Mouse (Mus musculus) spleen, postnatal 36 days (tissue): Measurements from ENCODE around the gene Ssb.

ENCODE experiments used
- DNase-seq, 2 experiments: peaks; one replicate each; pipeline ENCODE4 v3.0.0; 2022; ENCODE audit warnings: low spot score in 2 of 2, mixed read lengths in 1 of 2

The Ssb gene

DNA sequence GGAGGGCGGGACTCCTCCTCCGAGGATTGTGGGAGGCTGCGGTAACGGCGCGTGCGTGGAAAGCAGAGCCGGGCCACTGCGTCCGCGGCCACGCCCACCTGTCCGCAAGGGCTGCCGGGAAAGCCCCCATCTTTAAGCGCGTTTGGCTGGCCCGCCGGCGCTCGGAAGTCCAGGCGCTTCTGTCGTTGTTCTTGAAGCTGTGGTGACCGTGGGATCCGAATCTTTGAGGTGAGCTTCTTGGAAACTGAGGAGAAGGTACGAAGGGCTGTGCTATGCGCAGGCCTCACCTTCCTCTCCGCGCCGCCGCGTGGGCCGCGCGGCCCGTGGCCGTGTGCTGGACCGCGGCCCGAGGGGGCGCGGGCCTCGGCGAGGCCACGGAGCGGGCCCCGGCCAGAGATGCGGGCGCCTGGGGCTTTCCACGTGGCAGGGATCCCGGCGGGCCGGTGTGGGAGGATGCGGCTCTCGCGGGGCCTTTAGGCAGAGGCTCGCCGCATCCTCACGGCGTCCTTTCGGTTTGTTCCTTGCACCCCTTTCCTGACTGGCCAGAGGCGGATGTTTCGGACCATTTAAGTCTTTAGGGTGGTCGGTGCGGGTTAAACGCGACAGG lies at the start of gene Ssb:
TSS of gene Ssb (plus strand) at position 78 of the 607 bp plus-strand sequence.
- DNase-seq: peak; percentile 93

DNA sequence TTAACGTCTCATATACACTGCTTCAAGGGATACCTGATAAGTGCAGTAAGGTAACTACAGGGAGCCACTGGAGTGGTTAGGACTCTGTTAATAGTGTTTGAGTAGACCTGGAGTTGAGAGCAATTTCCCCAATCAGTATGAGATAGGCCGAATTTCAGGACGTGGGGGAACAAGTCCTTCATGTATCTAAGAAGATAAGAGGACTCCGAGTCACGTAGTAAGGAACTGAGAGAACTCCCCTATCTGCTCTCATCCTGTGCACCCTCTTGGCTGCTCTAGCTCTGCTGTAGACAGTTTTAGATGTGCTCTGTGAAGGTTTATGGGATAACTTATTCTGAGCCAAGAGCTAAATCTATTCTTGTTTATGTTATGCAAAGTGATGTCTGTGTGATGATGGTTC lies 44.8 kb upstream of the Ssb start:
- no peak for DNase-seq

DNA sequence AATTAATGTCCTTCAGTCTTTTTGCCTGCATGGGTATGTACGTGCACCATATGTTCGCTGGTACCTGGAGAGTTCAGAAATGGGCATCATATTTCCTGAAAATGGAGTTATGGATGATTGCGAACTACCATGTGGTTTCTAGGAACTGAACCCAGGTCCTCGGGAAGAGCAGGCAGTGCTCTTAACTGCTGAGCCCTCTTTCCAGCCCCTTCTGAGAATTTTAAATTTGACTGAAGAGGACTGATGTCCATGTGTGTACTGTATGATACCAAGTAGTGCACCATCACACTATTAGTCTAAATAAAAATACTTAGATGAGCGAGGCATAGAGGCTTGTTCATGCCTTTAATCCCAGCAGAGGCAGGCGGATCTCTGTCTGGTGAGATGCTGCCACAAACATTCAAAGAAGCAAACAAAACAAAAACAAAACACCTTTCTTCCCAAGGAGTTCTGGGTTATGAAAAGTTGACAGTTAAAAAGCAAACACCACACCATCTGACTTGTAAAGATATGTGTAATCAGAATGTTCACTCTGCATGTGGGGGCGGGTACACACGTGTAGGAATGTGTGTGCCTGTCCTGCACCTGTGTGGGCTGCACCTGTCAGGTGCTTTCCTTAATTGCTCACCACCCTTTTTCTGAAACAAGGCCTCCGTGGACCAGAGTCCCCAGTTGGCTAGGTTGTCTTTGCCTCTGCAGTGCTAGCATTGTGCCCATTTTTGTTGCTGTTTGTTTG lies 42.8 kb upstream of the Ssb start:
- DNase-seq: peak in 1 of 2 experiments; percentile 31

DNA sequence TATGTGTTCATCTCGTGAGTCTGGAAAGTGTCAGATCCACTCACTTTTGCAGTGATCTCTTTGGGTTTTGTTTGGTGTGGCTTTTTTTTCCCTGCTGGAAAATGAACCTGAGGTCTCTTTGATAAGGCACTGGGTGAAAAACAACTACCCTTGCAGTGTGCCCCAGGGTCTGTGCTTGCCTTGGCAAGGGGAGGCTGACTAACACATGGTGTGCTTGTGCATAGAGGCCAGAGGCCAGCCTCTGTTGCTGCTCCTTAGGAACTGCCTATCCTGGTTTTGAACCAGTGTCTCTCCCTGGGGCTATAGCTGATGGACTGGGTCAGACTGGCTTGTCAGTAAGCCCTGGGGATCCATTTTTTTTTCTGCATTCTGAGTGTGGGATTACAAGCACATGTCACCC lies 41.2 kb upstream of the Ssb start:
- no peak for DNase-seq

DNA sequence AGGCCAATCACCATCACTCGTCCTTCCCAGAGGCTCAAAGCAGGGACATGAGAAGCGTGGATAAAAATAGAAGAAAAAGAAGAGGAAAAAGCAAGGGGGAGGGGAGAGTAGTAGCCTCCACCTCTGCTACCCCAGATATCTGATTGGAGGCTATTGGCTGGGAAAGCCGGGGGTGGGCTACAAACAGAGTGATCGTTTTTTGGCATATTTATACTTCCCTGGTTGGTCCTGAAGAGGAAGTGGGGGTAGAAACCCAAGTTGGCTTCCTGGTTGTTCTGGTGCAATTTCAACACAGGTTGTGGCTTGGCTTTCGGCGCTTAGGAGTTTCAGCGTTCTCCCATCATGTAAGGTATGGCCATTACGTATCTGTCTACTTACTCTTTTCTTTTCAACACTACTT lies 39.7 kb upstream of the Ssb start, which contains the start of gene Klhl23:
TSS of gene Klhl23 (plus strand) at position 234 of the 400 bp plus-strand sequence.
- DNase-seq: peak; percentile 4 to 12

DNA sequence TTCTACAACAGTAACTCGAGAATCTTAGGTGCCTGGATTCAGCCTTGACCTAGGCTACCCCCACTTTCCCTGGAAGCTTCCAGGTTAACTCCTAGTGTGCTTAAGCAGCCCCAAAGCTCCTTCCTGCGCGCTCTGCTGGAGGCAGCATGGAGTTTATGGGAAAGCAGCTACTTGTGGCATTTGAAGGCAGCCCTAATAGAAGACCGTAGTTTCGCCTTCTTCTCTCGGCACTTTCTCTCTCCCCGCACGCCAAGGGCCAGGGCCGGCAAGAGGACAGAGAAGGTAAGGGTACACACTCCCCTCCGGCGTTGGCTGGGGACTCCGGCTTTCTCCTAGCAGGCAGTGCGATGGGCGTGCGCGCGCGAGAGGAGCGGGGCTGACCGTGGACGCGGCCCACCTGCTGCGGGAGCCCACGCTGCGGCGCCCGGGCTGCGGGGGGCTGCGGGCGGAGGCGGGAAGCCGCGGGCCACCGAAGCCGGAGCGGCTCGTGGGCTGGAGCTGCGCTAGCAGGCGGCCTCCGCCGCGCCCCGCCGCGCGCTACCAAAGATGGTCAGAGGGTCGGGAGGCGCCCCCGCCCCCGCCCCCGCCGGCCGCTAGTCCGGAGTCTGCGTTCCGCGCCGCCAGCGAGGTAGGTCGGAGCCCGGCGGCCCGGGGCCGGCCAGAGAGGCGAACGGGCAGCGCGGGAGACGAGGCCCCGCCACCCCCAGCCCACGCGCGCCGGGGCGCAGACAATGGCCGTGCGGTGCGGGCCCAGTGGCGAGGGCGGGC lies 38.8 kb upstream of the Ssb start:
- peak; percentile 4 for DNase-seq

DNA sequence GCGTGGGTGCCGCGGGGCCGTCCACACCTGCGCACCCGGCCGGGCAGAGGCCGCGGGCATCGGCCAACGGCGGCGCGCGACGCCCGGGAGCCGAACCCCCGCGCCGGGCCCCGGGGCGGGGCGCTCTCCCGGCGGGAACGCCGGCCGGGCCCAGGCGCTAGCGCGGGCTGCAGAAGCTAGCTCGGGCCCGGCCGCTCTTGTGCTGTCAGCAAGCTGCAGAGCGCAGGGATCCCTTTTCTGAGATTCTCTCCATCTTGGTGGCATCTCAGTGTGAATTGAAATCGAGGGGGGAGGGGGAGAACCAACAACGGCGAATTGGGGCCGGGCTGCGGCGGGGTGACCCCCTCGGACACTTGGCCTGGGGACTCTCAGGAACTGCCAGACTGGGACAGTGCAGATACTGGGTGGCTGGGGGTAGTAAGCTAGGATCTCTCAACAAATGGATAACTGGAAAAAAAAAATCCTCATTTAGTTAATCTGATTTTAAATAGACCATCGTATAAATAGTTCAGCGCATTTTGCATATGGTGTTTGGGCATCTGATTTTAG lies 38.2 kb upstream of the Ssb start:
- no peak for DNase-seq

DNA sequence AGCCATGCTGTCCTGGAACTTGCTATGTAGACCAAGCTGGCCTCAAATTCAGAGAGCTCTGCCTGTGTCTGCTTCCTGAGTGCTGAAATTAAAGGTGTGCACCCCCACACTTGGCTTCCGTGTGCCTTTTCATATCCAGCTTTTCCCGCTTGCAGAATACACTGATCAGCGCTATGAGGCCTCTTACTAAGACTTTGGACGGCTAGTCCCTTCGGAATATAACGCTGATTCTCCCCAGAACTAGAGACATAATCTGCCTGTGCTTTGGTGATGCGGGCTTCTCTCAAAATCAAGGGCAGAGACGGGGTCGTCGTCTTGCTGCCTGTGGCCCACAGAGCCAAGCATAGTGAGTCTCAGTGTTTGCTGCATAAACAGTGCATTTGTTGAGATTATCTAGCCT lies 35.5 kb upstream of the Ssb start:
- DNase-seq: no peak

DNA sequence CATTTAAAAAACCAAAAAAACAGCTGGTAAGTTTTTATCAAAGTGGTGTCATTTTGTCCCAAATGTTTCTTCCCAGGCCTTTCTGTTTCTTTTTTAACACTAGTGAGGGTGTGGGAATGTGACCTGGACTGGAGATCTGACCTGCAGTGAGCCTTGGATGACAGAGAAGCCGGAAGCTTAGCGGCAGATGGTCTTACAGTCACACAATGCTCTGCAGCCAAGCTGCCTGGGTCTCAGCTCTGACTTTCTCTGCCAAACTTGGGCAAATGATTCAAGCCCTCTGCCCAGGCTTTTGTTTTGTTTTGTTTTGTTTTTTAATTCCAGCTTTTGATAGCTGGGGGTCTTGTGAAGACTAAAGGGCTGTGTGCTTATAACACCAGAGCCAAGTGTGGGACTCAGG lies 35.0 kb upstream of the Ssb start:
- DNase-seq: no peak

DNA sequence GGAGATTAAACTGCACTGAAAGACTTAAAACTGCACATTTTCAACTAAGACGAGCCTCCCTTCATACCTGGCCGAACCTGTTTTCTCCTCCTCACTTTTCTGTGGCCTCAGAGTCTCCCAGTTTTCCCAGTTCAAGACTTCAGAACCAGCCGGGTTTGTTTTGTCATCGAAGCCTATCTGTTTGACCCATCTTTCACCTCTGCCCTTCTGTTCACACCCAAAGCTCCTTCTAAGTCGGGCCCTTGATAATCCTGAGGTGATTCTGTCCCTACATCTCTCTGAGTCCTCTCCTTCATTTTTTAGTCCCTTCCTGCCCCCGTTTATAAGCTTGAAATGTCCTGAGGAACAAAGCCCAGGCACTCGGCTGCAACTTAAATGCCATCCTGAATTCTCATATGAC lies 33.3 kb upstream of the Ssb start:
- DNase-seq: no peak

DNA sequence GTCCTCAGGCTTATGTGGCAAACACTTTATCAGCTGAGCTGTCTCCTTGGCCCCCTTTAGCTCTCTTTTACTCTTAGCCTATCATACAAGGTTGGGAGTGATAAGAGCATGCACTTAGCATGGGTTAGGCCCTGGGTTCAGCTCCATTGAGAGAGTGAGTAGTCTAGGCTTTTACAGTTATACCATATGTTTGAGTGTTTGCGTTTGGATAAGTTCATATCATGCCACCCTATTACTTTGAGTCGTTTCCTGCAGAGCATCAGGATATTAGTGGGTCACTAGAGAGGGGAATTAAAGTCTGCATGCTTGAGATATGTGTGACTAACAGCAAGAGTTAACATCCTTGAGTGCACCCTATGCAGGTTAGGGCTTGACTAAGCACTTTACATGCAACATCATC lies 31.7 kb upstream of the Ssb start:
- DNase-seq: no peak

DNA sequence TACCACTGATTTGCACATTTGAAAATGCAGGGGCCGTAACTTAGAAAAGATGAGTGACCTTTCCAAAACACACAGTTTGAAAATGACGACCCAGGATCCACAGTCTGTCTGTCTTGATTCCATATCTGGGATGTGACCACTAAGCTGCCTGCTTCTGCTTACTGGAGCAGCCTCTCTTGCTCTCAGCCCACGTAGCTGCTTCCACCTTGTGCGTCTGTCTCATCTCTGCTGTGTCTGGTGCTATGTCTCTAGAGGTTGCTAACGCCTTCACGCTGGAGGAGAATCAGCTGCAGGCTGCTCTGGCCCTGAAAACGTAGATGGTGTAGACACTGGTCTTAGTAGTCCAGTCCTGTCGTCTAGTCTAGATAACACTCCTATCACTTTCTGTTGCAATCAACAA lies 31.2 kb upstream of the Ssb start:
- no peak for DNase-seq

DNA sequence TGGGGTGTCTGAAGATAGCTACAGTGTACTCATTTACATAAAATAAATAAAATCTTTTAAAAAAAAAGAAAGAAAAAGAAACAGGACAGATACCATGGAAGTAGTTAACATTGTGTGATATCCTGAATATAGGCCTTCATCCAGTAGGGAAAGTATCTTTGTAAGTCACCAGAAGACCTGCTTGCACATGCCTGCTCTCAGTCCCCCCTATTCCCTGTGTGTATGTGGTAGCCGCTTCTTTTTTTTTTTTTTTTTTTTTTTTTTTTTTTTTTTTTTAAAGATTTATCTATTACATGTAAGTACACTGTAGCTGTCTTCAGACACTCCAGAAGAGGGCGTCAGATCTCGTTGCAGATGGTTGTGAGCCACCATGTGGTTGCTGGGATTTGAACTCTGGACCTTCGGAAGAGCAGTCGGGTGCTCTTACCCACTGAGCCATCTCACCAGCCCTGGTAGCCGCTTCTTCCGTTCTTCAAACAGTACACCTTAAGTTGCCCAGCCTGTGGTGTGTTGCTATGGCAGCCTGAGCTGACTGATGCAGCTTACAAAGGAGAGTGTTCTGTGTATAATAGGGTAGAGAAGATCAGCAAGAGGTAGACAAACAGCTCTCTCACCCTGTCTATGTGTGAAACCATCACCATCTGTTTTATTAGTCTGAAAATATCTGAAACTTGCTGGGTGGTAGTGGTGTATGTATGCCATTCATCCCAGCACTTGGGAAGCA lies 24.0 kb upstream of the Ssb start:
- DNase-seq: no peak

DNA sequence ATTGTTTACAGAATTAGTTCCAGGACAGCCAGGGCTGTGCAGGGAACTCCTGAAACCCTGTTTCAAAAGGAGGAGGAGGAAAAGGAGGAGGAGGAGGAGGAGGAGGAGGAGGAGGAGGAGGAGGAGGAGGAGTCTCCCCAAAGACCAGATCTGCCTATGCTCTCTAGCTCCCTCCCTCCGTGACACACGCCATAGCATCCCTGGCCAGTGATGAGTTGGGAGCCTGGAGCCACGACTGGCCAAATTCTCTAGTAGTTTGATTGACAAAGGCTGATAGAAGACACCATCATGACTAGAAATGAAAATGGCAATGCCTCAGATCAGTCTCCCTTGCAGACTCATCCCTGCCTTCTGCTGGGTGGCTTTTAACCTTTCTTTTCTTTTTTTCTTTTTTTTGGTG lies 23.4 kb upstream of the Ssb start:
- DNase-seq: no peak

DNA sequence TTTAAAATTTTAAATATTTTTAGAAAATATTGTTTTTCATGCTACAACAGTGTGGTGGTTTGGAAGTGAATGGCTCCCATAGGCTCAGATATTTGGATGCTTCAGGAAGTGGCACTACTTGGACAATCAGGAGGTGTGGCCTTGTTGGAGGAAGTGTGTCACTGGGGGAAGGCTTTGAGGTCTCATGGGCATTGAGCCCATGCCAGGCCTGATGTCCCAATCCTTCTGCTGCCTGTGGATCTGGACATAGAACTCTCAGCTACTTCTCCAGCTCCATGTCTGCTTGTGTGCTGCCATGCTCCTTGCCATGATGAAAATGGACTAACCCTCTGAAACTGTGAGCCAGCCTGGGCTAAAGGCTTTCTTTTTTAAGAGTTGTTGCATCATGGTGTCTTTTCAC lies 22.7 kb upstream of the Ssb start:
- DNase-seq: no peak

DNA sequence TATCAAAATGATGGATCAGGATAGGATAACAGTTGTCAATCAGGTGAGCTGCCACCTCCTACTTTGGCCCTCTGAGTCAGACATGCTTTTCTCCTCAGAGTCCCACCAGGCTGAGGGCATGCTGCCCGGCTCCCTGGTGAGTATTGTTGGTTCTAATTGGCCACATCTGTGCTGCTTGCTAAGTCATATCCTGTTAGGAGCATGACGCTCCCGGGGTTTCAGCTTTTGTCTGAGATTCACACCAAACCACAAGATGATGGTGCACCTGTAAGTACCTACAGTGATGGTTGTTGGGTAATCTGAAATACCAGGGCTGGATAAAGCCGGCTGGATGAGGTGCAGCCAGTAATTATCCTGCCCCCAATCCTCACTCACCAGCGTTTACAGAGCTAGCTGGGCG lies 21.1 kb upstream of the Ssb start:
- DNase-seq: no peak

DNA sequence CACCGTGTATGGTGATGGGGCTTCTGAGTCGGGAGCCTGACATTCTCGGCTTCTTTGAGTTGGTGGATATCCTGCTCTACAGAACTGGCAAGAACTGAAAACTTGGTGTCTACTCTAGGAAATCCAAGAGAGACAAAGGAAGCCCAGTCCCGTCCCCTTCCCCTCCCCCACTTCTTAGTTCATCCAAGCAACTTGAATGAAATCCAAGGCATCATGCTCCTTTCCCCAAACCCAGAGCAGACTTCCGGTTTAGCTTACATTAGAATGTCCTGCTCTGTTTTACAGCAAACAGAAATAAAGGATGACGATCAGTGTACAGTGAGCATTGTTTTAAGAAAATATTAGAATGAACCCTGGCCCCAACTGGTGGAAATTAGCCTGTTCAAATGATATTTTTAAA lies 12.1 kb upstream of the Ssb start:
- no peak for DNase-seq

DNA sequence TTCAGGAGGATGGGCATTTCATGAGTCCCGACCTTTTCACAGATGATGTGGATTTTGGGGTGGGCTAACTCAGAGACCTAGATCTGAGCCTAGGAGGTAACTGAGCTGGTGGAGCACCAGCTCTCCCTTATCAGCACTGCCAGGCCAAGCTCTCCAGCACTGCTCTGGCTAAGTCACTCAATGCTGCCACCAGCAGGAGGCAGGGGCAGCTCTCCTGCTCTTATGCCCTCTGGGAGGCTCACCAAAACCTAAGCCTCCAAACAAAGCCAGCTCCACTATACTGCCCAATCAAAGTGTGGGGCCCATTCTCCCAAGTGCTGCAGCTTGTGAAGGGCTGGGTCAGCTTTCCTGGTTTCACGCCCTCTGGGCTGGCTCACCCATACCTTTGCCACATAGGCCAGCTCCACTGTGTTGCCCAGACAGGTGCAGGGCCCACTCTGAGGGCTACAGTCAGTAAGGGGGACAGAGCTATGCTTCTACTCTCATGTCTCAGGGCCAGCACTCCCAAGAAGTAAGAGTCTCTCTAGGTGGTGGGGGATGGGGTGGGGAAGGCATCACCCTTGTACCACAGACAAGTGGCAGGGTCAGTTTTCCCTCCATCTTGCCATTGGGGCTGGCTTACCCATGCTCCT lies 9.8 kb upstream of the Ssb start:
- peak in 1 of 2 experiments; percentile 19 for DNase-seq

DNA sequence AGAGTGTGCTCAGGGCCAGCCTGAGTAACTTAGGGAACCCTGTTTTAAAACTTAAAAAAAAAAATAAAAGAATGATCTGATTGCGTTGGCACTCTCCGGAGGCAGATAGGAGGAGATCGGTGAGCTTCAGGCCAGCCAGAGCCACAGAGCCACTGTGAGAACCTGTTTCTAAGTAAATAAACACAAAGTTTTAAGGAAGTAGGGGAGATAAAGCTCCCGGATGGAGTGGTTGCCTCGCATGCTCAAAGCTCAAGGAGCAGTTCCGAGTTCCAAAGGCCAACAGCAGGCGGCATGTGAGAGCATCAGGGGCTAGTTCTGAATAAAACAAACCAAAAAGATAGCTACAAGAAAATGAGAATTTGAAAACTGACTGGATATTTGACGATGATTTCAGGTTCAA lies 5.0 kb upstream of the Ssb start:
- DNase-seq: no peak

DNA sequence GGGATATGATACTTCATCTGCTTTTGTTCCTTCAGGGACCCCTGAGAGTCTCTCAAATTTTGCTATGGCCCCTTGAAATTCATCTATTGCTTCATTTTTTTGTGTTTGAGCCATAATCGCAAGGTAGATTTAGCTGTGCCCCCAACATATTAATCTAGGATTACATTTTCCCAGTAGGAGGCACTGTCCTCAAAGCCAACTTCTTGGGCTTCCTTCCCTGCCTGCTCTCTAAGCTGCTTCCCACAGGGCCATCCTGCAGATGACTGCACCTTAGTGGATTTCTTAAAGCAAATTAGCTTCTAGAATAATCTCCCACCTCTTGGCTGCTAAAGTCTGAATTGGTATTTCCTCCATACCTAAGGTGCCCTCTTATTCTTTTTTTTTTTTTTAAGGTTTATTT lies 3.5 kb upstream of the Ssb start:
- no peak for DNase-seq

DNA sequence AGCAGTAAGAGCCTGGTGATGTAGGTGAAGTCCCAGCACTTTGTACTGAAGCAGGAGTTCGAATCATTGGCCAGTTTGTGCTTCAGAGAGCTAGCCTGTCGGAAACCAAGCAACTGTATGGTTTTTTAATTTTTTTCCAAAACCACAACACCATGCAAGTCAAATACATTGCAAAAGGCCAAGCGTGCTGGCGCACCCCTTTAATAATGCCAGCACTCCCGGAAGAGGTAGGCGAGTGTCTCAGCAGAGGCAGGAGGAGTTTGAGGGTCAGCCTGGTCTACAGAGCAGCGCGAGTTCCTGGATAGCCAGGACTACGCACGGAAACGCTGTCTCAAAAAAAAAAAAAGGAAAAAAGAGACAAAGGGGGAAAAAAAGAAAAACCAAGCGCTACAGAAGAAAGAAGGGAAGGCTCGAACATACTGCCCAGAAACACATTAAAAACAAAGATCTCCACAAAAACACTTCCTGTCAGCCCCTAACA lies 350 bp upstream of the Ssb start:
- peak; percentile 40 to 46 for DNase-seq
